Mouse (Mus musculus) intestine, embryonic 15.5 days (tissue): ENCODE results near the gene Cfap221. TPM values are rescaled to one million over a fixed set of nuclear protein-coding genes. Genes with fewer than 3 reads are reported as not detected.

ENCODE experiments used
- ATAC-seq: fragments of 200-750 bp; cut with Nextera tagmentation; 2 replicates; pipeline ENCODE4 v1.8.0; 2017; ENCODE audit warnings: moderate TSS enrichment, moderate library complexity
- H3K27ac ChIP-seq: fragments of 300-500 bp; sonication (generic); 2 replicates; pipeline ENCODE4 v1.5.1; 2015; ENCODE audit warnings: mild to moderate bottlenecking, inconsistent platforms
- H3K27me3 ChIP-seq: fragments of 300-500 bp; sonication (generic); replicated peaks from 2 replicates; pipeline ENCODE4 v1.6.1; 2015; ENCODE audit warnings: inconsistent platforms
- H3K36me3 ChIP-seq: fragments of 300-500 bp; sonication (generic); 2 replicates; pipeline ENCODE4 v1.6.1; 2015; ENCODE audit warnings: inconsistent platforms
- H3K4me1 ChIP-seq: fragments of 300-500 bp; sonication (generic); replicated peaks from 2 replicates; pipeline ENCODE4 v1.6.1; 2015; ENCODE audit warnings: inconsistent platforms
- H3K4me2 ChIP-seq: fragments of 300-500 bp; sonication (generic); replicated peaks from 2 replicates; pipeline ENCODE4 v1.6.1; 2015; ENCODE audit warnings: mild to moderate bottlenecking, inconsistent platforms
- H3K4me3 ChIP-seq: fragments of 300-500 bp; sonication (generic); replicated peaks from 2 replicates; pipeline ENCODE4 v1.5.1; 2015; ENCODE audit warnings: inconsistent platforms
- H3K9ac ChIP-seq: fragments of 300-500 bp; sonication (generic); 2 replicates; pipeline ENCODE4 v1.6.1; 2015; ENCODE audit warnings: inconsistent platforms
- H3K9me3 ChIP-seq: fragments of 300-500 bp; sonication (generic); 2 replicates; pipeline ENCODE4 v1.6.1; 2016; ENCODE audit warnings: inconsistent platforms
- WGBS: fragments of 180-500 bp; shearing (Covaris S2); methylation state at CpG from one replicate; pipeline ENCODE4 v1.1.7; 2015; 5-methylcytosine and 5-hydroxymethylcytosine counted together
- polyA plus RNA-seq: library from polyadenylated mRNA; unstranded; fragments of >200 nt; fragmentation: Nextera tagmentation; extraction: Ambion mirVana; gene quantifications from 2 replicates; pipeline ENCODE4 v1.2.1, GENCODE M21; 2015

Gene Cfap221
- polyA plus RNA-seq, 1 experiment from 2014 or later: not detected

- 87% methylated on average over 5 of the region's 5 CpGs for WGBS
- no peaks in the 10 kb centered on the region for H3K36me3 ChIP-seq
- no peaks in the 10 kb centered on the region for H3K9me3 ChIP-seq
- no peaks in the 10 kb centered on the region for H3K27me3 ChIP-seq
- H3K4me3 ChIP-seq: no peak overlapping the region
- no peak overlapping the region for H3K9ac ChIP-seq
- no peak overlapping the region for H3K4me2 ChIP-seq
- no peak overlapping the region for H3K27ac ChIP-seq
- ATAC-seq: no peak
- H3K4me1 ChIP-seq: no peaks in the 10 kb centered on the region
Measured at GRCm38 (mm10) chr1:119986555-119986954, 10.5 kb downstream of the Cfap221 start.

DNA sequence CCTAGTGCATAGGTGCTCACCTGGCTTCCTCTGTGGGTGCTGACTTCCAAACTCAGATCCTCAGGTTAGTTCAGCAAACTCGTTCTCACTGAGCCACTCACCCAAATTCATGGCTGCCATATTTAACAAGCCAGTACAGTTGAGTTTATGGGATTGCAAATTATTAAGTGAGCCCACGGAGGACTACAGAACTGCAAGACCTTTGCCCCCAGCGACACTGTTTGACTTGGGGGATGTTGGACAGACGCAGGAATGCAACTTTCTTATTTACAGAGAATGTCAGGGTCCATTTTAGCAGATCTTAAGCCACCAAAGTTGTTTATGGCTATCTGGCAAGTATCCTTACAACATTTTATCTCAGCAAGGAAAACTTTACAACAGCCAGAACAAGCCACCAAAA is 21.9 kb downstream of the Cfap221 start:
- Histone ChIP-seq H3K27ac (no peak overlapping the region), H3K4me2 (no peak overlapping the region), H3K9ac (no peak overlapping the region), H3K4me1 (no peaks in the 10 kb centered on the region), H3K27me3 (no peaks in the 10 kb centered on the region), H3K4me3 (no peak overlapping the region), H3K36me3 (no peaks in the 10 kb centered on the region), H3K9me3 (no peaks in the 10 kb centered on the region)
- no peak for ATAC-seq
- WGBS: 46% methylated on average over 4 of the region's 4 CpGs

GRCm38 (mm10) chr1:119973117-119973516 is 23.9 kb downstream of the Cfap221 start:
- H3K27ac ChIP-seq: no peak overlapping the region
- H3K4me1 ChIP-seq: no peaks in the 10 kb centered on the region
- H3K27me3 ChIP-seq: no peaks in the 10 kb centered on the region
- no peak overlapping the region for H3K4me3 ChIP-seq
- ATAC-seq: peak; percentile 47; the same call in 1 of the 2 replicates
- WGBS: 31% methylated on average over 4 of the region's 4 CpGs
- H3K4me2 ChIP-seq: no peak overlapping the region
- no peaks in the 10 kb centered on the region for H3K9me3 ChIP-seq
- H3K36me3 ChIP-seq: no peaks in the 10 kb centered on the region
- no peak overlapping the region for H3K9ac ChIP-seq

- Histone ChIP-seq H3K27ac (no peak overlapping the region), H3K9ac (no peak overlapping the region), H3K4me2 (no peak overlapping the region), H3K4me1 (no peaks in the 10 kb centered on the region), H3K4me3 (no peak overlapping the region), H3K9me3 (no peaks in the 10 kb centered on the region), H3K36me3 (no peaks in the 10 kb centered on the region), H3K27me3 (no peaks in the 10 kb centered on the region)
- ATAC-seq: peak; percentile 51
- WGBS: 25% methylated on average over 12 of the region's 12 CpGs
Measured at GRCm38 (mm10) chr1:119965804-119966514, 31.1 kb downstream of the Cfap221 start.

DNA sequence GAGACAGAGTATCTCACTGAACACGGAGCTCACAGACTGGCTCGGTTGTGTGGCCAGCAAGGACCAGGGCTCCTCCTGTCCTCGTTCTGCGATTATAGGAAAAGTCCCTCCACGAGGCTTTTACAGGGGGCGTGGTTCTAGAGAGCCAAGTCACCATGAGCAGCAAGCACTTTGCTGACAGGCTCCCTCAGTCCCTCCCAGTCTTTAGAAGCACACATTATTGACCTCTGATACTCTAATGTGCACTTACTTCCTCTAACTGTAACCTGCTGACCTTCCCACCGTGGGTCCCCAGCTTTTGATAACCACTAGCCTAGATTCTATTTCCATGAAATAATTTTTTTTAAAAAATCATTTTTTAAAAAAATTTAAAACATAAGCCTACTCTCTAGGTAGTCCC is 37.1 kb downstream of the Cfap221 start:
- H3K27me3 ChIP-seq: no peaks in the 10 kb centered on the region
- no peak overlapping the region for H3K27ac ChIP-seq
- H3K4me1 ChIP-seq: no peaks in the 10 kb centered on the region
- no peaks in the 10 kb centered on the region for H3K9me3 ChIP-seq
- ATAC-seq: peak; percentile 47; the same call in 1 of the 2 replicates
- no peaks in the 10 kb centered on the region for H3K36me3 ChIP-seq
- no peak overlapping the region for H3K4me3 ChIP-seq
- H3K9ac ChIP-seq: no peak overlapping the region
- H3K4me2 ChIP-seq: no peak overlapping the region
- WGBS: 58% methylated on average over 7 of the region's 7 CpGs

- Histone ChIP-seq H3K36me3 (no peaks in the 10 kb centered on the region), H3K27ac (no peak overlapping the region)
- ATAC-seq: peak; percentile 39; the same call in 1 of the 2 replicates
Measured at GRCm38 (mm10) chr1:119959464-119959863, 37.6 kb downstream of the Cfap221 start.

DNA sequence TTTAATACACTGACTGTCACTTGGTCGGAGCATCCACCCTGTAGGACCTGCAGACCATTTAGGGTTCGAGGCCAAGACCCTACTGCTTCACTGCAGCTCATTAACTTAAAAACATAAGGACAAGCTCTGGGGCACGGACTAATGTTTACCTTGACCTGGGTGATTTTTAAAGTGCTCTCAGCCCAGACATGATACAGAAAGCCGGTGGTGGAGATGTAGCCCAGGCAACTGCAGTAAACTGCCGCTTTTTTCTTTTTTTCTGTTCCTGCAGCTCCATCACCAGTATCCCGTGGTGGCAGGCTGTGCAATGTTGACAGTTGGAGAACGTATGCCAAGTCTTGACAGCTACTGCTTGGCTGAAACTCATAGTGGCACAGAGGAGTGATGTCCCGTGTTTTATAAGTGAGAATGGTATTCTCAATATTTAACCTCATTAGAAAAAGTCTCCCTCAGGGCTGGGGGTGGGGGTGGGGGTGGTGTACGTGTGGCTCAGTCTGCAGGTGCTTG is 39.3 kb downstream of the Cfap221 start:
- ATAC-seq: no peak
- Histone ChIP-seq H3K36me3 (no peaks in the 10 kb centered on the region), H3K4me3 (no peak overlapping the region), H3K4me2 (no peak overlapping the region), H3K9ac (no peak overlapping the region), H3K4me1 (no peaks in the 10 kb centered on the region), H3K9me3 (no peaks in the 10 kb centered on the region), H3K27ac (no peak overlapping the region), H3K27me3 (no peaks in the 10 kb centered on the region)
- WGBS: 25% methylated on average over 9 of the region's 9 CpGs

More at GRCm38 (mm10) chr1:119959464-119959863, 37.6 kb downstream of the Cfap221 start:
- H3K4me3 ChIP-seq: no peak overlapping the region
- no peak overlapping the region for H3K9ac ChIP-seq
- no peaks in the 10 kb centered on the region for H3K27me3 ChIP-seq
- no peaks in the 10 kb centered on the region for H3K4me1 ChIP-seq
- H3K9me3 ChIP-seq: no peaks in the 10 kb centered on the region
- no peak overlapping the region for H3K4me2 ChIP-seq
- WGBS: 89% methylated on average over 4 of the region's 4 CpGs

- ATAC-seq: no peak
- WGBS: 76% methylated on average over 2 of the region's 2 CpGs
- Histone ChIP-seq H3K27me3 (no peaks in the 10 kb centered on the region), H3K4me2 (no peak overlapping the region), H3K4me3 (no peak overlapping the region), H3K27ac (no peak overlapping the region), H3K4me1 (no peaks in the 10 kb centered on the region), H3K9ac (no peak overlapping the region), H3K36me3 (no peaks in the 10 kb centered on the region), H3K9me3 (no peaks in the 10 kb centered on the region)
Measured at GRCm38 (mm10) chr1:119954680-119955079, 42.4 kb downstream of the Cfap221 start.

GRCm38 (mm10) chr1:119953456-119953855 is 43.6 kb downstream of the Cfap221 start:
- H3K4me1 ChIP-seq: no peaks in the 10 kb centered on the region
- no peak for ATAC-seq
- WGBS: 84% methylated on average over 9 of the region's 9 CpGs
- no peaks in the 10 kb centered on the region for H3K27me3 ChIP-seq
- H3K9me3 ChIP-seq: no peaks in the 10 kb centered on the region
- H3K9ac ChIP-seq: no peak overlapping the region
- no peaks in the 10 kb centered on the region for H3K36me3 ChIP-seq
- no peak overlapping the region for H3K4me3 ChIP-seq
- H3K4me2 ChIP-seq: no peak overlapping the region
- H3K27ac ChIP-seq: no peak overlapping the region

- Histone ChIP-seq H3K9ac (no peak overlapping the region), H3K27me3 (no peaks in the 10 kb centered on the region), H3K4me3 (no peak overlapping the region), H3K27ac (no peak overlapping the region), H3K36me3 (no peaks in the 10 kb centered on the region), H3K4me2 (no peak overlapping the region), H3K4me1 (no peaks in the 10 kb centered on the region), H3K9me3 (no peaks in the 10 kb centered on the region)
- no peak for ATAC-seq
- WGBS: 94% methylated on average over 8 of the region's 8 CpGs
Measured at GRCm38 (mm10) chr1:119950086-119950485, 46.9 kb downstream of the Cfap221 start.

- no peak for ATAC-seq
- Histone ChIP-seq H3K4me1 (no peaks in the 10 kb centered on the region), H3K27me3 (no peaks in the 10 kb centered on the region), H3K9me3 (no peaks in the 10 kb centered on the region), H3K27ac (no peak overlapping the region), H3K36me3 (no peaks in the 10 kb centered on the region), H3K9ac (no peak overlapping the region), H3K4me3 (no peak overlapping the region), H3K4me2 (no peak overlapping the region)
- 27% methylated on average over 7 of the region's 7 CpGs for WGBS
Measured at GRCm38 (mm10) chr1:119936861-119937260, 60.2 kb downstream of the Cfap221 start.

GRCm38 (mm10) chr1:119931421-119932150 is 65.4 kb downstream of the Cfap221 start:
- H3K27me3 ChIP-seq: no peaks in the 10 kb centered on the region
- H3K4me3 ChIP-seq: no peak overlapping the region
- ATAC-seq: no peak
- H3K9me3 ChIP-seq: no peaks in the 10 kb centered on the region
- no peaks in the 10 kb centered on the region for H3K36me3 ChIP-seq
- H3K4me1 ChIP-seq: no peaks in the 10 kb centered on the region
- 83% methylated on average over 4 of the region's 4 CpGs for WGBS
- no peak overlapping the region for H3K27ac ChIP-seq
- H3K9ac ChIP-seq: no peak overlapping the region
- H3K4me2 ChIP-seq: no peak overlapping the region
